Mouse (Mus musculus): ENCODE results near the gene Sf3b2.
"Not testable (repeated sequence)": the region's sequence is repeated elsewhere in the genome, so short reads cannot be mapped to it uniquely, and the experiment has no call there.

The Sf3b2 gene

DNA sequence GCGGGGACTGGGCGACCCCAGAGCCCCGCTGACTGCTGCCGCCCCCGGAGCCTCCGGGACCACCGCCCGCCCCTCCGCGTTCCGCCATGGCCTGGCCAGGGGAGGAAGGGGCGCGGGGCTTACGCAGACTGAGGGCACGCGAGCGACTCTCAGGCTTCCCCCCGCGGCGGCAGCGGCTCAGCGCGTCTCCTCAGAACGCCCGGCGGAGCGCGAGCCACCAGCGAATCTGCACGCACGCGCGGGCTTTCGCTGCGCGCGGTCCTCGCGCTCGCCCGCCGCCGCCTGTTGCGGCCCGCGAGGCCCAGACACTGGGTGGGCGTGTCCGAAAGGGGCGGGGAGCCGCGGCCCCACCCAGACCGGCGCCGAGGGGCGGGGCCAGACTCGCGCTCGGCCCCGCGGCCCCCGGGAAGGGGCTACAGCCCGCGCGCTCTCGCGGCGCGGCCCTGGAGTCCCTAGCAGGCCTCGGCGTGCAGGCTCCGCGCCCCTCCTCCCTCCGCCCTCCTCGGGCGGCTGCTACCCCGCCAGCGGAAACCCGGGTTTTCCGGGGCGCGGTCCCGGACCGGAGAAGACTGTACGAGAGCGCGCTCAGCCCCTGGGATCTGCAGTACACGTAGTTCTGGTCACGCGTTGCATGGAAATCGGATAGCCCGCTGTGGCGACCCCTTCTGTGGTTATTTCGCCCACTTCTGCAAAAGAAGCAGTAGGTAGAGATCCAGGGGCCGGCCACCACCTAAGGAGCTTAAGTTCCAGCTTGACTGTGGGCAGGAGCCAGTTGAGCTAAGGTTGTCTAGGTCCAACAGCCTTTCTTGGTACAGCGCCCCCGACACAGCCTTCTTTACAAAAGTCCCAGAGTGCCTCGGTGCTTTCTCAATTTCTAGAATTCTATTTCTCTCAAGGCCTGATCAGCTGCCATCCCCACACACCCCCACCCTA is 22.2 kb downstream of the Sf3b2 start, which contains the start of gene Pacs1:
TSS of gene Pacs1 (minus strand) at position 319 of the 933 bp plus-strand sequence.
- peak; percentile 79 to 84 for DNase-seq (ENCODE audit: low spot score in 2 of 2)

GRCm38 (mm10) chr19:5272326-5272795 is 22.9 kb downstream of the Sf3b2 start:
- DNase-seq (ENCODE audit: low spot score in 2 of 2): peak in 1 of 2 experiments; percentile 20

GRCm38 (mm10) chr19:5271430-5271829 is 23.8 kb downstream of the Sf3b2 start:
- no peak for DNase-seq (ENCODE audit: low spot score in 2 of 2)

- no peak for DNase-seq (ENCODE audit: low spot score in 2 of 2)
Observed at GRCm38 (mm10) chr19:5269392-5269791, 25.9 kb downstream of the Sf3b2 start.

DNA sequence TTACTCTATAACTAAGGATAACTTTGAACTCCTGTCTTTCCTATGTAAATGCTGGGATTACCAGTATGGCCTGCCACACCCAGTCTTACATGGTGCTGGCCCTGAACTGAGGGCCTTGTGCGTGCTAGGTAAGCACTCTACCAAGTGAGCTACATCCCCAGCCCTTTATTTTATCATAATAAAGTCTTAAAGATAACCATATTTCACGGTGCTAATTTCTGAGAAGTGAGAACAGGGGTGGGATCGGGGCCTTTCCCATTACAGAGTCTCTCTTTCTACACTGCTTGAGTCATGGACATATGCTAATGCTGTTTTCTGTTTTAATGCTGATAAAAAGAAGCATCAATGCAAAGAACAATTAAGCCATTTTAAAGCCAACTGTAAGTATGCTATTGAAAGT is 26.4 kb downstream of the Sf3b2 start:
- DNase-seq (ENCODE audit: low spot score in 2 of 2): no peak

GRCm38 (mm10) chr19:5268017-5268416 is 27.2 kb downstream of the Sf3b2 start:
- DNase-seq (ENCODE audit: low spot score in 2 of 2): no peak

GRCm38 (mm10) chr19:5267015-5267414 is 28.2 kb downstream of the Sf3b2 start:
- no peak for DNase-seq (ENCODE audit: low spot score in 2 of 2)

DNA sequence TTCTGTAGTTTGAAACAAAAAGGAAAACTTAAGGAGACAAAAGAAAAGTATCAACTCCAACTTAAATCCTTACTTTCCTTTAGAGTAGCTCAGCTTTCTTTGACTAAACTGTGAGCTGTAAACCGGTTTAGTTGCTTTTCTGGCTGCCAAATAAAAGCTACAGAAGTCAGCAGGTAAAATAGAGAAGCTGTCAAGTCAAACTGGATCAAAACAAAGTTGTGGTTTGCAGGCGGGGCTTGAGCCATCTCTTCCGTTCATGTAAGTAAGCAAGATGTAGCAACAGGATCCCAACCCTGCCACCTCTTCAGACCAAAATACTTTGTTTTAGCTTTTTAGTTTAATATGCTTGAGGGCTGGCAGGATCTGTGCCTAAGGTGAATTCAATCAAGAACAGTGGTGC is 38.1 kb downstream of the Sf3b2 start:
- peak in 1 of 2 experiments; percentile 26 for DNase-seq (ENCODE audit: low spot score in 2 of 2)

GRCm38 (mm10) chr19:5236981-5237380 is 58.3 kb downstream of the Sf3b2 start:
- not testable (repeated sequence) for DNase-seq (ENCODE audit: low spot score in 2 of 2)

GRCm38 (mm10) chr19:5232696-5233095 is 62.6 kb downstream of the Sf3b2 start:
- DNase-seq (ENCODE audit: low spot score in 2 of 2): no peak

DNA sequence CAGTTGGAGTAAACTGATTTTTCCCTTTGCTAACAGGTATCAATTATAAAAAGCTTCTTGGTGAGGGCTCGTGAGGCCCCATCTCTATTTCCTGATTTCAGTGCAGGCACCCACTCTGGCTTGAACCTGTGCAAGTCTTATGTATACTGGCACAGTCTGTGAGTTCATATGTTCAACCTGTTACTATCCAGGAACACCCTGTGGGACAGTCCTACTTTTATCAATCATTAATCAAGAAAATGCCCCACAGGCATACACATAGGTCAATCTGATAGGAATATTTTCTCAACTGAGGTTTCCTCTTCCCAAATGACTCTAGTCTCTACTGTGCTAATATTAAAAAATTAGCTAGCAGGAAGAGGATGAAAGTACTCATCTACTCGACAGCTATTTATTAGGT is 65.1 kb downstream of the Sf3b2 start:
- DNase-seq (ENCODE audit: low spot score in 2 of 2): no peak

DNA sequence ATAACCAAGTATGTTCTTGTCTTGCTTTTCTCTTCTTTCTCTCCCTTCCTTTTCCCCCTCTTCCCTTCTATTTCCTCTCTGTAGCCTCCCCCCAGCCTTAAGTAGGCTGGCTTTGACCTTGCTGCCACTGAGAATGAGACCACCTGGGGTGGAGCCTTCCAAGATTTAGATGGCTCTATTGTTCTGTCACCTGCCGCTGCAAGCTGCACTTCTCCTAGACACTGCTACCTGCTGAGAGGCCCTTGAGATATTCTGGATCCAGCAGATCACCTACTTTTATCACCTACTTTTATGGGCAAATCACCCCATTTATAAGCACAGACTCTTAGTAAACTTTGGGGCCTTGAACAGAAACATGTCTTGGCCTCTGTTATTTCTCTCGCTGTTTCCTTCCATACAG is 70.6 kb downstream of the Sf3b2 start:
- no peak for DNase-seq (ENCODE audit: low spot score in 2 of 2)

DNA sequence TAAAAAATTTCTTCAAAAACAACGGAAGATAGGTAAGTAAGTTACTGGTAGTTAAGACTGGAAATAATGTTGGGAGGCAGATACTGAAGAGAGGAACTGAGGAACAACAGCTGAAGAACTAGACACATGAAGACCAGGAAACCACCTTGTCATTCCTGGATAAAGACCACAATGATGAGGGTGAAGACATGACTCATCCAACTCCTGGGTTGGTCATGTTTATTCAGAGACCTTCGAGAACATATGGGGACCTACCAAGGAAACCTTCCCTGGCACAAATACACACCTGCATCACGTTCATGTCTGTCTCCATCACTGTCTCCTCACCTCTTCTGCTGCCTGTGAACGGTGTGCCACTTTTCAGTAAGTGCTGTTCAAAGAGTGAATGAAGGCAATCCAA is 71.2 kb downstream of the Sf3b2 start:
- no peak for DNase-seq (ENCODE audit: low spot score in 2 of 2)
